Mouse (Mus musculus): ENCODE data around the gene Rapgefl1. TPM values are rescaled to one million over a fixed set of nuclear protein-coding genes. Genes with fewer than 3 reads are reported as not detected.
A peak's percentile ranks its signal among the peaks of the same experiment; 100 is the strongest.
"Not testable (repeated sequence)": the region's sequence is repeated elsewhere in the genome, so short reads cannot be mapped to it uniquely, and the experiment has no call there.

Rapgefl1 gene
- total RNA-seq, 2 experiments from 2014 or later, result 196 to 203 TPM

GRCm38 (mm10) chr11:98810686-98811085 is 25.9 kb upstream of the Rapgefl1 start:
- no peak for DNase-seq (ENCODE audit: low spot score in 2 of 2)

- no peak for DNase-seq (ENCODE audit: low spot score in 2 of 2)
Observed at GRCm38 (mm10) chr11:98816706-98817239, 19.8 kb upstream of the Rapgefl1 start.

GRCm38 (mm10) chr11:98820968-98821367 is 15.6 kb upstream of the Rapgefl1 start:
- DNase-seq (ENCODE audit: low spot score in 2 of 2), result no peak

- not testable (repeated sequence) for DNase-seq (ENCODE audit: low spot score in 2 of 2)
Observed at GRCm38 (mm10) chr11:98826071-98826470, 10.5 kb upstream of the Rapgefl1 start.

- no peak for DNase-seq (ENCODE audit: low spot score in 2 of 2)
Observed at GRCm38 (mm10) chr11:98827877-98828276, 8.7 kb upstream of the Rapgefl1 start.

- DNase-seq (ENCODE audit: low spot score in 2 of 2), result no peak
Observed at GRCm38 (mm10) chr11:98829091-98829775, 7.4 kb upstream of the Rapgefl1 start.

- no peak for DNase-seq (ENCODE audit: low spot score in 2 of 2)
Observed at GRCm38 (mm10) chr11:98829875-98830274, 6.7 kb upstream of the Rapgefl1 start.

- peak in 1 of 2 experiments; percentile 66 for DNase-seq (ENCODE audit: low spot score in 2 of 2)
Observed at GRCm38 (mm10) chr11:98835296-98835695, 1.3 kb upstream of the Rapgefl1 start.

GRCm38 (mm10) chr11:98835725-98836124 is 860 bp upstream of the Rapgefl1 start:
- peak in 1 of 2 experiments; percentile 60 for DNase-seq (ENCODE audit: low spot score in 2 of 2)

GRCm38 (mm10) chr11:98836128-98836527 is 457 bp upstream of the Rapgefl1 start:
- DNase-seq (ENCODE audit: low spot score in 2 of 2), result no peak

GRCm38 (mm10) chr11:98837231-98837704 is 683 bp downstream of the Rapgefl1 start:
- no peak for DNase-seq (ENCODE audit: low spot score in 2 of 2)

GRCm38 (mm10) chr11:98837917-98838316 is 1.3 kb downstream of the Rapgefl1 start:
- DNase-seq (ENCODE audit: low spot score in 2 of 2), result peak in 1 of 2 experiments; percentile 52

GRCm38 (mm10) chr11:98838512-98838911 is 1.9 kb downstream of the Rapgefl1 start:
- DNase-seq (ENCODE audit: low spot score in 2 of 2), result peak; percentile 84 to 92

GRCm38 (mm10) chr11:98839402-98839801 is 2.8 kb downstream of the Rapgefl1 start:
- no peak for DNase-seq (ENCODE audit: low spot score in 2 of 2)

GRCm38 (mm10) chr11:98839897-98840296 is 3.3 kb downstream of the Rapgefl1 start:
- DNase-seq (ENCODE audit: low spot score in 2 of 2), result no peak

GRCm38 (mm10) chr11:98846016-98846415 is 9.4 kb downstream of the Rapgefl1 start:
- DNase-seq (ENCODE audit: low spot score in 2 of 2), result no peak

GRCm38 (mm10) chr11:98846865-98847604 is 10.4 kb downstream of the Rapgefl1 start:
- no peak for DNase-seq (ENCODE audit: low spot score in 2 of 2)

- DNase-seq (ENCODE audit: low spot score in 2 of 2), result no peak
Observed at GRCm38 (mm10) chr11:98849196-98849894, 12.8 kb downstream of the Rapgefl1 start.

GRCm38 (mm10) chr11:98850100-98851093 is 13.8 kb downstream of the Rapgefl1 start:
- DNase-seq (ENCODE audit: low spot score in 2 of 2), result peak in 1 of 2 experiments; percentile 81

GRCm38 (mm10) chr11:98854116-98854515 is 17.5 kb downstream of the Rapgefl1 start:
- DNase-seq (ENCODE audit: low spot score in 2 of 2), result no peak

All from layer of hippocampus, adult 18-20 months (tissue).